Mouse (Mus musculus): Measurements from ENCODE around the gene Enpp7.

Enpp7 gene

DNA sequence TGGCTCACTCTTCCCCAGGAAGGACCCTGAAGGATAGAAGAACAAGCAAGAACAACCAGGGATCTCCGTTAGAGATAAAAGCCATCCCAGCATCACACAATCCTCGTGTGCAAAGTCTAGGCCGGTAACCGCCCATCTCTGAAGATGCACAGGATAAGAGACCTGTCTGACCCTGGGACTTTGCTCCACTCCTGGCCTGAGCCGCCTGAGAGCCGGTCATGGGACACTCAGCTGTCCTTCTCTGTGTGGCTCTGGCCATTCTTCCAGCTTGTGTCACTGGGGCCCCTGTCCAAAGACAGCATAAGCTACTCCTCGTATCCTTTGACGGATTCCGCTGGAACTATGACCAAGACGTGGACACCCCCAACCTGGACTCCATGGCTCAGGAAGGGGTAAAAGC lies at the start of gene Enpp7:
Gene Enpp7, plus strand, starts transcription at position 190 of the 400 bp plus-strand sequence.
- DNase-seq (ENCODE audit: low spot score), result no peak

DNA sequence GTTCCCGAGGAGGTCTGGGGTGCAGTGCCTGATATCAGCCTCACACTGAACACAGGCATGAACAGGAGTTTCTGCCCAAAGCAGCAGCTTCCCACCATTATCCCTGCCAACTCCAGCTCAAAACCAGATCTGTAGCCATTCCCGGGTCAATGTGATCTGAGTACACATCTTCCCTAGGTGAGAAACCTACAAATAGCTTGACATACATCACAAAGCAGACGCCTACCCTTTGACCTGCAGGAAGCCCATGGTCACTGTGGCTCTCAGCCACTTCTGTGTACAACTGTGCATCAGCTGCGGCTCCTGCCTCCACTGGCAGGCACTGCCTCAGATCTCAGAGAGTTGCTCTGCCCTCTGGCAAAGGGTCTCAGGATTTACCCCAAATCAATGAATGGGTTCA lies 48.3 kb upstream of the Enpp7 start:
- no peak for DNase-seq (ENCODE audit: low spot score)

DNA sequence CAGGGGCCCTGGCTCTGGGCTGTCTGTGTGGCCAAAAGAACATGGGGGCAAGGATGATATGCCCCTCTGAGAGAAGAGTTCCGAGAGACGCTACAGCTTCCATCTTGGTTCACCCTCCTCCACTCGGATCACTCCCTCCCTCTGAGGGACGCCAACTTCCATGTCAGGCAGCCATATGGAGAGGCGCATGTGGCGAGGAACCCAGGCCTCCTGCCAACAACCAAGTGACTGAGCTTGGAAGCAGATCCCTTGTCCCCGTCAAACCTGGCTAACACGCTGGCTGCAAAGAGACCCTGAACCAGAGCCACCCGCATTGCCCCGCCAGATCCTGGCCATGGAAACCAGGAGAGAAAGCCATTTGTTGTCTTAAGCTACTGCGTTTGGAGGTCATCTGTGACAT lies 47.4 kb upstream of the Enpp7 start:
- no peak for DNase-seq (ENCODE audit: low spot score)

DNA sequence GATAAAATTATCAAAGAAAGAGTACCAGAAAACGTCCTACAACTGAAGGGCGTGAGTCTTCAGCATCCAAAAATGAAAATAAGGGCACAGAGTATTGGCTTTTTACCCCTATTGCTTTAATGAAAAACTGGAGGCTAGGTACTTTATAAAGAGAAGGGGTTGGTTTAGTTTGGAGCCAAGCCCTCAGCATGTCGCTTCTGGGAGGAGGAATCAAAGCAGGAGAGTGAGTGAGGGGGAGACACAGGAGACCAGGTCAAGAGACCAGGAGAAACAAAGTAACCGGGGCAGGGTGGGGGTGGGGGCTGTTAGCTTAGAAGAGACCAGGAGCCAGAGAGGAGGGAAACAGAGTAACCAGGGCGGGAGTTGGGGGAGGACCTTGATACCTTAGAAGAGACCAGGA lies 46.7 kb upstream of the Enpp7 start:
- DNase-seq (ENCODE audit: low spot score), result no peak

DNA sequence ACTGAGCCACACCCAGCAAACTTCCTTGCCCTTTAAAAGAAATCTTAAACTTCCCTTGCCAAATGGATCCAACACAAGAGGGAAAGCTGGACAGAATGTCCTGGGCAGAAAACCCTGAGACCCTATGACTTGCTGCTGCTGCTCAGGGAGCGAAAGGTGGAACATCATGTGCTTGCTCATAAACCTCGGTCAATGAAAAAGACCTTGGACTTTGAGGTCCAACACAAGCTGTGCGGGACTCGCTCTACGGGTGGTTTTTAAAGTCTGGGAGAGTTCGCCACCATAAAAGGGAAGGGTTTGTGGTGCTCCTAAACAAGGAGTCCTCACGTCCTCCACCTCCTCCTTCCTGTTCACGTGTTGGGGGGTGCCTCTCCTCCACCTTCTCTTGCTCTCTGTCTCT lies 42.1 kb upstream of the Enpp7 start:
- no peak for DNase-seq (ENCODE audit: low spot score)

DNA sequence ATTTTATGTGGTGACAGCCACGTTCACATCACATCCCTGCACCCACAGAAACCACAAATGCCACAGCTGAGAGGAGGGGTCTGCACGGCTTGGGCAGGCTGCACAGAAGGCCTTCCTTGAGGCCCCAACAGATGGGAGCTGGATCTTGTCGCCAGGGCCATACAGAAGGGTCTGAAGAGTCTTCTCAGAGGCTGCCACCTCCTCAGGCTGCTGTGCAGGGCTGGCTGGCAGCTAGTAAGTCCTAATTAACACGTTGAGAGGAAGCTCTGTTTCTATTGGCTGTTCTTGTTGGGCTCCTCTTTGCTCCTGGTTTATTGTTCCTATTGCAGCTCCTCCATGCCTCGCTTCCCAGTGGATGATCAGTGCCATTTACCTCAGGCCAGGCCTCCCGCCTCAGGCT lies 33.0 kb upstream of the Enpp7 start:
- DNase-seq (ENCODE audit: low spot score), result no peak

DNA sequence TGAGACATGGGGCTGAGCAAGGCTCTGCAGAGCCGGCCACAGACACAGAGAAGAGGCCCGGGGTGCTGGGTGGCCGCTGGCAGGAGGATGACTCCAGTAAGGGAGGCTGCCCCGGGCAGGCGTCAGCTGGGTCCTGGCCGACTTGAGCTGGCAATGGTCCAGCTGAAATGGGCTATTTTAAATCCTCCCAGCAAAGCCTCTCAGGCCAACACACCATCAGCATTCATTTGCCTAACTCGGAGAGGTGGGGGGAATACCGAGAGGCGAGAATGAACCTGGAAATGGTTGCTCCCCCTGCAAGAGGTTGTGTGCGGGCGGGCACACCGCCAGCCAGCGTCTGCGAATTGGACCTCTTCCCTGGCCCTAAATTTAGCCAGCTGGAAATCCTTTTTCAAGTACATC lies 30.9 kb upstream of the Enpp7 start:
- DNase-seq (ENCODE audit: low spot score), result no peak

DNA sequence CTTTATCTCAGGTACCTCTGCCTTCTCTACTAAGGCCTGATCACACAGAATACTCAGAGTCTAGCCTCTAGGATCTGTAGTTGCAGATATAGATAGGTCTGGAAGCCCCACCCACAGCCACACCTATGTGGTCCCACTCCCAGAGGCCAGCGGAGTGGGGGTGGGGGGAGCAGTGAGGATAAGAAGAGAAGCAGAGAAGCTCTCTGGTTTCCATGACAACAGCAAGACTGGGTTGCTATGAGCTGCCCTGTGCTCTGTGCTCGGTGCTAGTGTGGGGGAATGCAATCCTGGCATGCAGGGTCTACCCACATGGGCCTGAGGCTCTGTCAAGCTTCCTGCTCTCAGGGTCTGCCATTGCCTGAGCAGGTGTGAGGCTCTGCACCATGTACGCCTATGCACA lies 27.3 kb upstream of the Enpp7 start:
- DNase-seq (ENCODE audit: low spot score), result no peak

DNA sequence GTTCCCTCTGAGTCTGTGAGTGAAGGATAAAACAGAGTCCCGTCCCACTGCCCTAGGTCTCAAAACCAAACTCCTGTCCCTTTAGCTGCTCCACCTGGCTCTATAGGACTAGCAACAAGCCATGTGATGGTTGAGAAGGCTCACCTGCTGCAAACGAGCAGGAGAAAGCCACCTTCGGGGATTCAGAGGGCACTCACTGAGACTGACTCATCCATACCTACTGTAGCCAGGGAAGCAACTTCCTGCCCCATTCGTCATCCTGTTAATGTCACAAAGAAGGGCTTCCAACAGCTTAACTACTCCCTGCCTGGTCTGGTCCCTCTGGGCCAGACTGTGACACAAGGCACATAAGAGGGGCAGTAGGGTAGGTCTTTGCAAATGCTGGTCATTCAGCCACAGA lies 25.5 kb upstream of the Enpp7 start:
- no peak for DNase-seq (ENCODE audit: low spot score)

DNA sequence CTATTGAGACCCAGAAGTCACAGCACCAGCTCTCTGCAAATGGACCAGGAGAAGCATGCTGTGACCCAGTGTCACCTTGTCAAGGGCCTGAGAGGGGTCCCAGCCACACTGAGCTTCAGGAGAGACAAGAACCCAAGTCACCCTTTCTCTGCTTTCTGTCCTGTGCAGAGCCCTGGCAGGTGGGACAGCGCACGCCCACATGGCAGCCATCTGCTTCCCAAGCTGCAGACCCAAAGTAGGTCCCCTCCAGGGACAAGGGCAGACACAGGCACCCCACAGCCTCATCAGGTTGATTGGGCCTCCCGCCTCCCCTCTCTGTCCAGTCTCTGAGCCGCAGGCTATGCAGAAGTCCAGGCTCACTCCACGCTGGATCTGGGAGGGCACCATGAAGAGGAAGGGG lies 24.1 kb upstream of the Enpp7 start:
- DNase-seq (ENCODE audit: low spot score), result no peak

DNA sequence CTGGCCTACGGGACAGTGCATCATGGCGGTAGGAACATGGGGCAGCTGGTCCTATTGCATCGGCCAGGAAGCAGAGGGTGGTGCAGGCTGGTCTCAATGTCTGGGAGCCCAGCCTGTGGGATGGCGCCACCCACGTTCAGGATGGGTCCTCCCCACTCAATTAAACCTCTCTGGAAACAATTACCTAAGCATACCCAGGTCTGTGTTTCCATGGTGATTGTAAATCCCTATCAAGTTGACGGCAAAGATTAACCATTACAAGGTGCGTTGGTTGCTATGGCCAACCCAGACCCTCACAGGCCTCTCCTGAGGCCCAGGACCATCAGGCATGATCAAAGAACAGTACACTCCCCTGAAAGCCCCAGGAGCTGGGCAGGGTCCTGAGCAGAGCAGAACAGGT lies 22.9 kb upstream of the Enpp7 start:
- DNase-seq (ENCODE audit: low spot score), result no peak

DNA sequence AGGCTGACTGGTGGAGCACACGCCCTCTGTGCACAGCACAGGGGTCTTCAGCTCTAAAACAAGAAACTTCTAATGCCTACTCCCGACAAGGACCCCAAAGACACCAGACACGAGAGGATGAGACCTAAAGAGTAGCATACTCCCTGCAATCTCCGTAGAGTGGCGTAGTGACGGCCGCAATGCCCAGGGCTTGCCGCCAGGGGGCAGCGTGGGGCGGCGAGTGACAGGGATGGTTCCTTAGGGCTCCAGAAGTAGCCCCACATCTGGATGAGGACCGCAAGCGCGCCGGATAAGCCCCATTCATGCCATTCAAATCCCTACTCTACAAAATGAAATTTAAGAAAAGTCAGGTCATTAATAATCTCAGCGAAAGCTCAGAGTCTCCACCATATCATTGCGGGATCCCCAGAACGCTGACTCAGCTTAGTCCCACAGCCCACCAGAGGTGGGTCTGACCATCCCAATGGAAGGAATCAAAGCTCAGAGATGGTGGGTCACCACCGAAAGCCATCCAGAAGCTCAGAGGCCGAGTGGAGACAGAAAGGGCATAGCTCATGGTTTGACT lies 16.4 kb upstream of the Enpp7 start:
- DNase-seq (ENCODE audit: low spot score), result no peak

DNA sequence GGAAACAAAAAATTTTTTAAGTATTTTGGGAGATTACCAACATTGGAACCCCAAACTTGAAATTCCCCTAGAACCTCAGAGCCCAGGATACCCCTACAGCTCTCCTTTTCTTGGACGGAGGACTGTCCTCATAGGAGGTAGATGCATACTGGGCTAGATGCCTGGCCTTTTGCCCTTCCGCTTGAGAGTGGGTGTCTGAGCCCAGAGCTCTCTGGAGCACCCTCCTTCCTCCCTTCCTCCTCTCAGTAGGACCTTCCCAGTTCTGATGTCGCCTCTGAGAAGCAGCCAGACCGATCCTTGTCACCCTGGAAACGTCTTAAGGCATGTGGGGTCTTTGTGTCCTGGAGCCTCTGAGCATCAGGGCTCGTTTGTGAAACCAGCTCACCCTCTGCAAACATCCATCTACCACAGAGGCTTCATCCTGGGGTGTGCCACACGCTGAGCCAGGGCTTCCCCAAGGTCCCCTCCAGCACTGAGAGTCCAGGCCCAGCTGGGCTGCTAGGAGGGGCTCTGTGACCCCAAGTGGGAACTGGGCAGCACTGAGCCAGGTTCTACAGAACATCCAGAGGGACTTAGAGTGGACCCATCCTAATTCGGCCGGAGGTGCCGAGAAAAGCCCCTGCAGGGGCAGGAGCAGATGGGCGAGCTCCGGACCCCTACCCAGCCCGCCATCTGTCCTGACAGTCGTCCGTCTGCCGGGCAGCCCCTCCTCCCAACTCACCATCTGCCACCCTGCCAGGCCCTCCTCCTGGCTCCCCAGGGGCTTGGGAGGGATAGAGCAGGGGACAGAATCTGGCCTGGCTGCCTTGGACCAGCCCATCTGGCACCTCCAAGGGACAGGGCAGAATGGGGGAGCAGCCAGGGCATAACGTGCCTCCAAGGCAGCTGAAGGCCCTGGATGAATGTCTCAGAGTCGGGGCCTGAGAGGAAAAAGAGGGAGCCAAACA lies 15.3 kb upstream of the Enpp7 start:
- DNase-seq (ENCODE audit: low spot score), result no peak

DNA sequence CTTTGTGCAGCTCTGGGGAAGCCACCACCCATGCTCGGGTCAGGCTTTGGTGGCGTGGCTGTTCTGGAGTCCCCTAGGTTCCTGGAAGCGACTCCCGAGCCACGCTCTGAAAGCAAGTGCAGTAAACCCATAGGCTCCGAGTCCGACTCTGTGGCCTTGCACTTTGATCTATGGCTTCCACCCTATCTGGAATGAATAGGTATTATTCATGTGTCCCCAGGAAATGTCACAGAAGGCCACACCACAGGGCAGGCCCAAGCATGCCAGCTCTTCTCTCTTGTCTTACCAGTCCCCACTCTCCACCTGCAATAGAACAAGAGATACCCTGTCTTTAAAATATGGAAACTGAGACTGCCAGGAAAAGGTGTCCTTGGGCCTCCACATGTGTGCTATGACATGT lies 13.6 kb upstream of the Enpp7 start:
- DNase-seq (ENCODE audit: low spot score), result no peak

DNA sequence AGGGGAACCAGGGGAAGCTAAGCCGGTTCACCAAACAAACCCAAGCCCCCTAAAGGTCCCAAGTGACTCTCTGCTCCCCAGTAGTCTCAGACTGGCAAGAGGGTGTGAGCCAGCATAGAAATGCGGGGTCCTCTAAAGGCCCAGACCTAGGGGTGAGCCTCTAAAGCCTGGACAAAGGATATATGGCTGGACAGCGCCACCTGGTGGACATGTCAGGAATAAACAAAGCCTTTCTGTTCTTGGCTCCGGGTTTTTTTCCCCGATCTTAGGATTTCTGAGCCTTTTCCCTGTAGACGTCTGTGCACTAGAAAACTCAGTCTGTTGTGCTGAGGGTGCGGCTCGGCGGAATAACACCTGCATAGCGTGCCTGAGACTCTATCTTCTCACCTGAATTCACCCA lies 12.6 kb upstream of the Enpp7 start:
- DNase-seq (ENCODE audit: low spot score), result no peak

DNA sequence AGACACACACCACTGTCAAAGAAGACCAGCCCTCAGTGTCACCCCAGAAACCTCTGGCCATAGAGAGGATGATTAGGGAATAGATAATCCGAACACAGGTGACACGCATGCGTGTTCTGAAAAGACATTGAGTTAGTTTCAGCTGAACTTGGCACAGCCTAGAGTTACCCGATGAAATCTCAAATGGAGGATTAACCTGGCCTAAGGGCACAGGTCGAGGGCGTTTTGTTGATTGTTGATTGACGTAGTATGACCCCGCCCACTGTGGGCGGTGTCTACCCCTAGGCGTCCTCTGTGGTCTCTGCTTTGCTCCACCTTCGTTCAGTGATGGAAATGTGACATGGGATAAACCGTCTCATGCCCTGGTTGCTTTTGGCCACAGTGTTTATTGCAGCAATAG lies 12.1 kb upstream of the Enpp7 start:
- DNase-seq (ENCODE audit: low spot score), result no peak

DNA sequence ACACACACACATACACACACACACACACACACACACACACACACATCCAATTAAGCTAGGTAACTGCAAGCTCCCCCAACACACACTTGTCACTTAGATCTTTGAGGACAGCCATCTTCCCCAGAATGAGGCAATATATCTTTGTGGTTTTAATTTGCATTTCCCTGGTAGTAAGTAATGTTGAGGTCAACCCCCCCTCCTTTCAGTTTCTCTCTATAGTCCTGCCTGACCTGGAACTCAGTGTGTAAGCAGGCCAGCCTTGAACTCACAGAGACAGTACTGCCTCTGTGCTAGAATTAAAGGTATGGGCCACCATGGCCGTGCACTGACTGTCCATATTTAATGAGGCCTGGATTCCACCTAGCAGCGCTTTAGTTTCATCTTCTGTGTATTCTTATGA lies 7.6 kb upstream of the Enpp7 start:
- DNase-seq (ENCODE audit: low spot score), result no peak

DNA sequence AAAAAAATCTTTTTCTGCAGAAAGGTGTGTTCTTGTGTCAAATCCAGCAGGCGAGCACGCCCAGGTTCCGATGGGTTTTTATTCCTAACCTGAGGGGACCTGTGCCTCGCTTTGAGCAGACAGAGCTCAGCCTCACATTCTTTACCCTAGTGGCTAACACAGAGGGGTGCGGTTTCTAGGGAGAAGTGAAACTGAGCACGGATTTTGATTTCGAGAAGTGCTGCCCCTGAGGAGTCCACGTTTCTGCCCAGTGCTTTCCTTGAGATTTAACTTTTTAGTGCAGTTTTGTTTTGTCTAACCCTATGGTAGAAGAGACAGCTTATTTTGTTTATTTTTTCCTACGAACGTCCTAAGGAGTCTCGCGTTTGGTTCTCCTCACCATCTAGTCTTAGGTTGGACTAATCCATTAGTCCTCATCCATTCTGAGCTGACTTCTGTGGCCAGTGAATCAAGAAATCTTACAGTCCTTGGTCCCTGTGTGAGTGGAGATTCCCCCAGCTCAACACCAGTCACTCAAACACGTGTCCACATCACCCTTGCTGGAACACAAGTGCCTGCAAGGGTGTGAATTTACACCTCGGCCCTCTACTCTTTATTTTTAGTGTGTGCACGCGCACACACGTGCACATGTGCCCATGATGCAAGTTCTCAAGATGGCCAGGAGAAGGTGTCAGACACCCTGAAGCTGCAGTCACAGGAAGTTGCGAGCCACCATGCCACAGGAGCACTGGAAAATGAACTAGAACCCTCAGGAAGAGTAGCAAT lies 6.8 kb upstream of the Enpp7 start:
- DNase-seq (ENCODE audit: low spot score), result no peak

DNA sequence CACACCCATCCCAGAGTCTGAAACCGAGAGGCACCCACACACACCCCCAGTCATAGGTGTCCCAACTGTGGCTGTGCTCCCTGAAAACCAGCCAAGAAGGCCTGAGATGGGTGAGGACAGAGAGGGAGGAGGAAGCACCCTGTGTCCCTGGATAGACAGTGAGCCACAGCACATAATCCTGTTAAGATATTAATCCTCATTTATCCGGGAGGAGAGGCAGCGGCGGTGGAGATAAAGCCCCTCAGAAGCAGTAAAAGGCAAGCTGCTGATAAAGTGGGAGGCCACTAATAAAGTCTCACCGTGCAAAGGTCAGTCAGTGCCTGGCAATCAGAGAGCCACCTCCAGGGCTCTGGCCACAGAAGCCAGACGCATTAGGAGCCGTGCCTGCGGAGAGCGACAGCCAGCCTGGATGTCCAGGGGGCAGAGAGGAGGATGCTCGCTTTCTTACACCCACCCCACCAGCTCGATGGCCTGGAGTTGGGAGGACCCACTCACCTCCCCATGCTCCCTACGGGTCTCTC lies 5.3 kb upstream of the Enpp7 start:
- DNase-seq (ENCODE audit: low spot score), result no peak

DNA sequence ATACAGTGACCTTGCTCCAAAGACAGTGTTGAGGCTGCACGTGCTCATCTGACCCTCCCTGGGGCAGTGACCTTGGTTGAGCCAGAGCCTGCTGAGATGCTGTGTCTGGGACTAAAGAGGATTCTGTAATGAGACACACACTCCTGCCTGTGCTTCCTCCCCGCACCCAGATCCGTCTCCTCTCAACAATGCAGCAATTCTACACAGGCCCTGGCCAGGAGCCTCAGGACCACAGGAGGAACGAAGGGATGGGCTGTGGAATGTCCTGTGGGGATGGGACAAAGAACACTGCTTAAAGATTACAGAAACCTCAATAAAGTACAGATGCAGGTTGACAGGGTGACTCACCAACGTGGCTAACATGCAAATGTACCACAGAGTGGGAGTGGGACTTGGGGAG lies 2.4 kb upstream of the Enpp7 start:
- no peak for DNase-seq (ENCODE audit: low spot score)

DNA sequence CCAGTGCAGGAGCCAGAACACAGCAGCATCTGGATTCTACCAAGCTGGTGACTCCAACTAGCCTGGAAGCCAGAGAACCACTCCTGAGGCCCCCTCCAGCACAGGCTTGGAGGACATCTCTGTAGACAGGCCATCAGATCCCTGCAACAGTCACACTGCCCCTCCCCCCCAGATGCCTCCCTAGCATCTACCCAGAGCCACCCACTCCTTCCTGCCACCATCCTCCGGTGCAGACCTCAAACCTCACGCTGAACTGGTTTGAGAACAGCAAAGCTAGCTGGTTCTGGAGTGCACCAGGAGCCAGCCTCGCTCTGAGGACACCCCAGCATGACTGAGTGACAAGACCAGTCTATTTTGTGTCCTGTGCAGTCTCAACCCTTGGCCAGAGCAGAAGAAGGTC lies 4.8 kb downstream of the Enpp7 start:
- no peak for DNase-seq (ENCODE audit: low spot score)

DNA sequence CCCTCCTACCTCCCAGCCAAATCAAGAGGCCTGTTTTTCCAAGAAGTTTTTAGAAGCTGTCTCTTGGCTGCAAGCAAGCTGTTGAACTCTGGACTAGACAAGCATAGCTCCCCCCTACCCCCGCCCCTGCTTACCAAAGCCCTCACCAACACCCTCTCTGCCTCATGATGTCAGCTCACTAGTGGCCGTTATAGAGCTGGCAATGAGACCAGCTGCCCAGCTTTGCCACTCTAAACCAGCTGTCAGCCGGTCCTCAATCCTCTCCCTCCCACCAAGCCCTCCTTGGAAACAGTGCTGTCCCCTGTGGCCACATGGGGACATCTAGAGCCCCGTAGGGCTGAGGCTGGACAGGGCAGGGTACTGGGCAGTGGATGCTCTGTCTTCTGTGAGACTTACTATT lies 7.5 kb downstream of the Enpp7 start:
- no peak for DNase-seq (ENCODE audit: low spot score)

DNA sequence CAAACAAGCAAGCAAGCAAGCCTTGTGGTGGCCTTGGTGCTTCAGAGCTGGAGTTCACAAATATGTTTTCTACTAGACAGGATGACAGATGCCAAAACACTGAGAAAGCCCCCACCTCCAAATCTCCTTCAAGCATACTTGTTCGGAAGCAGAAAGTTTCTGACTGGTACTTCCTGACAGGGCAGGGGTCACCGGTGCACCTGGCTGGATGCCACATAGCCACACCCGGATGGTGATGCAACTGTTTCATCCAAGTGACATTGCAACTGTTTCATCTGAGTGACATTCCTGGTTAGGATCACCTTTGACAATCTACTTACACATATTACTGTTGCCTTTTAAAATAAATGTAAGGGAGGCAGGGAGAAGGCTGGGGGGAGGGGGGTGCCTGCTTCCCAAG lies 9.2 kb downstream of the Enpp7 start:
- no peak for DNase-seq (ENCODE audit: low spot score)
